Mouse (Mus musculus) lung, embryonic 15.5 days (tissue): Measurements from ENCODE around the gene Col28a1. TPM values are rescaled to one million over a fixed set of nuclear protein-coding genes. Genes with fewer than 3 reads are reported as not detected.
"Not testable (repeated sequence)": the region's sequence is repeated elsewhere in the genome, so short reads cannot be mapped to it uniquely, and the experiment has no call there.

Experiments used
- ATAC-seq: fragments of 200-750 bp; cut with Nextera tagmentation; 2 replicates; pipeline ENCODE4 v1.8.0; 2017; ENCODE audit warnings: moderate number of reproducible peaks, borderline replicate concordance; ENCODE audit not compliant: low FRiP score, low TSS enrichment; ENCODE audit errors: extremely low read depth
- H3K27ac ChIP-seq: fragments of 300-500 bp; sonication (generic); 2 replicates; pipeline ENCODE4 v1.5.1; 2015; ENCODE audit warnings: moderate library complexity, mild to moderate bottlenecking, inconsistent platforms
- H3K27me3 ChIP-seq: fragments of 300-500 bp; sonication (generic); 2 replicates; pipeline ENCODE4 v1.6.1; 2015; ENCODE audit warnings: inconsistent platforms
- H3K36me3 ChIP-seq: fragments of 300-500 bp; sonication (generic); 2 replicates; pipeline ENCODE4 v1.6.1; 2015; ENCODE audit warnings: inconsistent platforms
- H3K4me1 ChIP-seq: fragments of 300-500 bp; sonication (generic); 2 replicates; pipeline ENCODE4 v1.6.1; 2015; ENCODE audit warnings: inconsistent platforms
- H3K4me2 ChIP-seq: fragments of 300-500 bp; sonication (generic); 2 replicates; pipeline ENCODE4 v1.6.1; 2015; ENCODE audit warnings: inconsistent platforms, mild to moderate bottlenecking, moderate library complexity
- H3K4me3 ChIP-seq: fragments of 300-500 bp; sonication (generic); 2 replicates; pipeline ENCODE4 v1.5.1; 2015; ENCODE audit warnings: mild to moderate bottlenecking, inconsistent platforms
- H3K9ac ChIP-seq: fragments of 300-500 bp; sonication (generic); 2 replicates; pipeline ENCODE4 v1.6.1; 2015; ENCODE audit warnings: inconsistent platforms
- H3K9me3 ChIP-seq: fragments of 300-500 bp; sonication (generic); 2 replicates; pipeline ENCODE4 v1.6.1; 2016; ENCODE audit warnings: inconsistent platforms
- WGBS: fragments of 180-500 bp; shearing (Covaris S2); methylation state at CpG from one replicate; pipeline ENCODE4 v1.1.7; 2015; 5-methylcytosine and 5-hydroxymethylcytosine counted together
- polyA plus RNA-seq: library from polyadenylated mRNA; unstranded; fragments of >200 nt; fragmentation: Nextera tagmentation; extraction: Ambion mirVana; gene quantifications from 2 replicates; pipeline ENCODE4 v1.2.1, GENCODE M21; 2015

Col28a1 gene
- polyA plus RNA-seq, 1 experiment from 2014 or later, result 1.7 TPM

DNA sequence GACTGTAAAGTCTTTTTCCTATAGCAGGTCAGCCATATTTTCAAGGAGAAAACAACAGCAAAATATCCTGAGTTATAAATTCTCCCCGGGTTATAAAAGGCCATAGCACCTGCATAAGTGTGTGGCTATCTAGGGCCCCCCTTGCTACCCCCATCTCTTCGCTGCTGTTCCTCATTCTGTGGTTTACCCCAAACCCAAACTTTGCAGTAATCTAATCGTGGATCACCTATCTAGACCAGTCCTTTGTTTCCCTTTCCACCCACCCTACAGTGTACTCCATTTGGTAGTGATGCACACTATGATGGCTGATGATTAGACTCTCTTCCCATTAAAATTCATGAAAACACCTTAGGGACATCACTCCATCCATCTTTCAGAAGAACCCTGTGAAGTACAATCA lies 125.3 kb downstream of the Col28a1 start:
- Histone ChIP-seq H3K36me3 (no peaks in the 10 kb centered on the region), H3K9me3 (no peaks in the 10 kb centered on the region), H3K27me3 (no peaks in the 10 kb centered on the region), H3K27ac (no peak overlapping the region), H3K4me1 (no peaks in the 10 kb centered on the region), H3K9ac (no peak overlapping the region), H3K4me3 (no peak overlapping the region), H3K4me2 (no peak overlapping the region)
- WGBS, result 86% methylated on average over 3 of the region's 3 CpGs
- no peak for ATAC-seq

DNA sequence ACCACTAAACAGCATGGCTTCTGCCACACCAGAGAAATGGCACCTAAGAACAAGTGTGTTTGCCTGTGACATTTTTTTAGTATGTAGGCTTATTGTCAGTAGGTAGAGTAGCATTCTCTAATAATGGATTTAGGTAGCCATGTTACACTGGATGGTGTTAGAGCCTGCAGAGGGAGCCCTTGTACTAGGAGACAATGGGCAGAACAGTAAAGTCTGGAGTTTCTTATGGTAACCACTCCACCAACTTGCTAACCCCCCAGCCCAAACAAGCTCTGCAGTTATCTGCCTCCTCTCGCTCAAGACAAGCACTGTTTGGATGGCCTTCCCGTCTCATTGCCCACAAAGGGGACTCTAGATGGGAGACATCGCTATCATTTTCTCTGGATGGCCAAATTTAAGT lies 126.2 kb downstream of the Col28a1 start:
- Histone ChIP-seq H3K4me2 (no peak overlapping the region), H3K27me3 (no peaks in the 10 kb centered on the region), H3K9ac (no peak overlapping the region), H3K4me1 (no peaks in the 10 kb centered on the region), H3K27ac (no peak overlapping the region), H3K4me3 (no peak overlapping the region), H3K9me3 (no peaks in the 10 kb centered on the region), H3K36me3 (no peaks in the 10 kb centered on the region)
- ATAC-seq, result no peak
- WGBS, result 42% methylated on average over 3 of the region's 3 CpGs

- ATAC-seq, result no peak
Observed at GRCm38 (mm10) chr6:8059199-8059598, 133.2 kb downstream of the Col28a1 start.

DNA sequence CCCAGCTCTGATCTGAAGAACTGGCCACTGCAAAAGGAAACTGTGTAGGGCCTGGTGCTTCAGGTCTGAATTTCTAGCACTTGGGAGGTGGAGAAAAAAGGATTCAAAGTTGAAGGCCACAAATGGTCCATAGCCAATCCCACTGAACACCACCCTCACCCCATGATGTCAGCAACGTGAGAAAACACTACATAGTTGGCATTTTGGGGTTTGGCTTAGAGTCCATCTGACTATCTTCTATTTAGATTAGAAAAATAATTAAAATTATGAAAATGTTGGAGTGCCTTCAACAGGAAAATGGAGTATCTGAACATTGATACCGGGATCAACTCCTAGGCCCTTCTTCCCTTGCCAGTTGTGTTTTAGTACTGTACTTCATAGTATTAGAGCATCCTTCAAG lies 144.2 kb downstream of the Col28a1 start:
- H3K27ac ChIP-seq, result no peak overlapping the region
- H3K36me3 ChIP-seq, result no peaks in the 10 kb centered on the region
- no peaks in the 10 kb centered on the region for H3K27me3 ChIP-seq
- H3K4me2 ChIP-seq, result no peak overlapping the region
- WGBS, result 76% methylated on average over 2 of the region's 2 CpGs
- no peak for ATAC-seq
- no peaks in the 10 kb centered on the region for H3K9me3 ChIP-seq
- no peak overlapping the region for H3K9ac ChIP-seq
- H3K4me1 ChIP-seq, result peaks cover 9% of the 10 kb centered on the region; the same call in 1 of the 2 replicates
- H3K4me3 ChIP-seq, result no peak overlapping the region

More at GRCm38 (mm10) chr6:8059199-8059598, 133.2 kb downstream of the Col28a1 start:
- H3K27ac ChIP-seq, result no peak overlapping the region
- H3K9me3 ChIP-seq, result no peaks in the 10 kb centered on the region
- no peak overlapping the region for H3K4me3 ChIP-seq
- no peaks in the 10 kb centered on the region for H3K36me3 ChIP-seq
- no peak overlapping the region for H3K9ac ChIP-seq
- no peaks in the 10 kb centered on the region for H3K4me1 ChIP-seq
- H3K4me2 ChIP-seq, result no peak overlapping the region
- 78% methylated on average over 7 of the region's 7 CpGs for WGBS
- H3K27me3 ChIP-seq, result no peaks in the 10 kb centered on the region

DNA sequence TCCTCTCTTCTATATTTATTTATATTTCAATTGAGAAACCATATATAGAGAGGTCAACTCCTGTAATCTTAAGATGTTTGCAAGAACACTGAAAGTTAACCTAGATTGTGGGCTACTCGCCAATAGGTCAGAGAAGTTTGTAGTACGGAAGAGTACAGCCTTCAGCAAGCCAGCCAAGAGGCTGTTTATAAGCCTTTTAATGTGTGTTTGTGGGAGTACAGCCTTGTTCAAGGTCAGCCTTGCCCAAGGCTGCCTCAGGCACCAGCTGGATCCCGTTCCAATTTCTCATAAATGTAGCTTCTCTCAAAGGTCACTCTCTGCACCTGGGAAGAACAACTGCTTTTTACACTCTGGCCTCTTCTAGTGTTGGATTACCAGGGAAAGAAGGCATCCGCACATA lies 146.0 kb downstream of the Col28a1 start:
- Histone ChIP-seq H3K9ac (no peak overlapping the region), H3K27me3 (no peaks in the 10 kb centered on the region), H3K4me1 (peaks cover 9% of the 10 kb centered on the region; the same call in 1 of the 2 replicates), H3K4me2 (no peak overlapping the region), H3K4me3 (no peak overlapping the region), H3K27ac (no peak overlapping the region), H3K36me3 (no peaks in the 10 kb centered on the region), H3K9me3 (no peaks in the 10 kb centered on the region)
- no peak for ATAC-seq
- 22% methylated on average over 4 of the region's 4 CpGs for WGBS

DNA sequence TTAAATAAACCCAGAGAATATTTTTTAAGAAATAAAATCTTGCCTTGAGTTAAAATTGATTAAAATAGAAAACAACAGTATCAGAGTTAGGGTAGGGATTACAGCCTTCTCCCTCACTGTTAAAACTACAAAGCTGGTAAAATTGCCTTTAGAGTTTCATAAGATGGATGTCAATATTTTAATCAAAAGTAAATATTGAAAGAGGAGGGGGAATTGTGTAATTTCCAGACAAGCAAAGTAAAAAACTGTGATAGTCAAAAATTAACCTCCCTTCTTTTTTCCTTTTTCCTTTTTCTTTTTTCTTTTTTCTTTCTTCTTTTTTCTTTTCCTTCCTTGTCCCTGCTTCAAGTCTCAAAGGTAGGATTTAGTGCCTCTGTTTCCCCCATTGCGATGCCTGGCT lies 146.6 kb downstream of the Col28a1 start:
- no peak overlapping the region for H3K4me3 ChIP-seq
- WGBS, result 64% methylated on average over 1 of the region's 1 CpGs
- H3K27me3 ChIP-seq, result no peaks in the 10 kb centered on the region
- no peak overlapping the region for H3K4me2 ChIP-seq
- H3K36me3 ChIP-seq, result no peaks in the 10 kb centered on the region
- H3K9ac ChIP-seq, result no peak overlapping the region
- ATAC-seq, result no peak
- no peak overlapping the region for H3K27ac ChIP-seq
- H3K9me3 ChIP-seq, result no peaks in the 10 kb centered on the region
- peaks cover 9% of the 10 kb centered on the region; the same call in 1 of the 2 replicates for H3K4me1 ChIP-seq

DNA sequence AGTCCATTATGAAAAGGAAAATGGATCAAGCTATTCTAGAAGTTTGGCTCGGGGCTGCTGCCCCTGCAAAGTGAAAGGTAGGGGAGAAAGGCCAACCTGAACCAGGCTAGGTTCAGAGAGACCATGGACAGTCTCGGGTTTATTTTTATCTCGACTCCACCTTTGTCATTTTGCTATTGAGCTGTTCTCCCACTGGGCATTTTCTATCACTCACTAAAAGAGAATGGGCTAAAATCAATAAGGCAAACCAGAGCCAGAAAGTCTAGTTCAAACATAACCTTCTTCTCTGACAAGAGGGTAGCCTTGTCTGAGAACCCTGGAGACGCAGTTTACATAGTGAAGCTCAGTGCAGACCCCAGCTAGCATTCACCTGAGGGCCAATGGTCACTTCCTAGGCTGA lies 163.7 kb downstream of the Col28a1 start:
- ATAC-seq, result no peak
- WGBS, result 53% methylated on average over 4 of the region's 4 CpGs
- Histone ChIP-seq H3K4me2 (no peak overlapping the region), H3K9ac (no peak overlapping the region), H3K36me3 (no peaks in the 10 kb centered on the region), H3K27me3 (no peaks in the 10 kb centered on the region), H3K9me3 (no peaks in the 10 kb centered on the region), H3K27ac (no peak overlapping the region), H3K4me3 (no peak overlapping the region), H3K4me1 (no peaks in the 10 kb centered on the region)

DNA sequence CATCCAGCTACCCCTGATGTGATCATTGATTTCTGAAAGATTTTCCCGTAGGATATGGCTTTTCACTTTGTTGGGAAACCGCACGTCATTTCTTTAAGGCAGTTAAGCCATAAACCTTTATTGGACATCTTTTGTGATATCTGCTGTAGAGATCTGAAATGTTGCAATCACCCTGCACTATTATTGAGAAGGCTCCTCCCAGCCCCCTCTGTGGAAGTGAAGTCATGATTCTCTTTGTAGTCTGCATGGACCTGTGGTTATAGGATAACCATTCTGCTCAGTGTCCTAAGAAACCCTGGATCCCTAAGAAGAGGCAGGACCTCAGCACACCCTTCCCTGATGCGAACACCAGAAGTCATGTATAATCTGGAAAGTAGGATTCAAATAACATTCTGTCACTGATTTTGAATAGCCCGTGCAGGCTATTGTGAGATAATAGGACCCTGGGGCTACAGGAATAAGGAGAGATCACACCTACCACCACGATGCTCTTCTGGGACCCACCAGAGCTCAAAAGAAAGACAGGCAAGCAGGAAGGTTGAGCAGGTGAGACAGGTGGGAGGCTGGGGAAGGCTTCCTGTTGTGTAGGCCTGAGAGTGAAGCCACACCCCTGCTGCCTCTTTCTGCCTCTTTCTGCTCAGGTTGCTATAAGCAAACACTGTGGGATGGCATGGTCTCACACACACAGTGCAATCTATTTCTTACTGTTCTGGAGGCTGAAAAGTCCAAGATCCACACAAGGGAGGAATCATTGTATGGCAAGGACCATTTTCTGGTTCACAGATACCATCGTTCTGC lies 166.9 kb downstream of the Col28a1 start:
- Histone ChIP-seq H3K4me3 (no peak overlapping the region), H3K9me3 (no peaks in the 10 kb centered on the region), H3K4me2 (no peak overlapping the region), H3K27ac (no peak overlapping the region), H3K9ac (no peak overlapping the region), H3K36me3 (no peaks in the 10 kb centered on the region), H3K4me1 (no peaks in the 10 kb centered on the region), H3K27me3 (no peaks in the 10 kb centered on the region)
- ATAC-seq, result no peak
- 85% methylated on average over 7 of the region's 7 CpGs for WGBS

DNA sequence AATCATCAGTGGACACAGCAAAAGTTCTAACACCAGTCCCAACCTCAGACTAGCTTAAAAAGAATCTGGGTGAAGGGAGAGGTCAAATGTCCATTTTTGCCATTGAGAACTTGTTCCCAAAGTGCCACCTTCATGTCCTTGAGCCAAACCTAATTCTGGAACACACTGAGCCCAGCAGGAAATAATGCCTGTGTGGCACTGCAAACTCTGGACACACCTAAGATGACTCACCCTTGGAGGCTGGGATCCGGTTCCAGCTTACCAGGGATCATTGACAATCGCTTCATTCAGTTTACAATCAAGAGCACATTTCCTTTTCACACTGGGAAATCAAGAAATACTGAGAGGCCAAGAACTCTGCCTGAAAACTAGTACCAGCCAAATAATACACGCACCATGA lies 168.9 kb downstream of the Col28a1 start:
- WGBS, result 78% methylated on average over 3 of the region's 3 CpGs
- Histone ChIP-seq H3K9me3 (no peaks in the 10 kb centered on the region), H3K4me1 (no peaks in the 10 kb centered on the region), H3K9ac (no peak overlapping the region), H3K27ac (no peak overlapping the region), H3K4me3 (no peak overlapping the region), H3K4me2 (no peak overlapping the region), H3K27me3 (no peaks in the 10 kb centered on the region), H3K36me3 (no peaks in the 10 kb centered on the region)
- ATAC-seq, result no peak

- Histone ChIP-seq H3K4me3 (no peak overlapping the region), H3K4me1 (no peaks in the 10 kb centered on the region), H3K36me3 (no peaks in the 10 kb centered on the region), H3K27me3 (no peaks in the 10 kb centered on the region), H3K4me2 (no peak overlapping the region), H3K27ac (no peak overlapping the region), H3K9me3 (no peaks in the 10 kb centered on the region), H3K9ac (no peak overlapping the region)
- 85% methylated on average over 4 of the region's 4 CpGs for WGBS
- no peak for ATAC-seq
Observed at GRCm38 (mm10) chr6:7994736-7995135, 197.7 kb downstream of the Col28a1 start.

DNA sequence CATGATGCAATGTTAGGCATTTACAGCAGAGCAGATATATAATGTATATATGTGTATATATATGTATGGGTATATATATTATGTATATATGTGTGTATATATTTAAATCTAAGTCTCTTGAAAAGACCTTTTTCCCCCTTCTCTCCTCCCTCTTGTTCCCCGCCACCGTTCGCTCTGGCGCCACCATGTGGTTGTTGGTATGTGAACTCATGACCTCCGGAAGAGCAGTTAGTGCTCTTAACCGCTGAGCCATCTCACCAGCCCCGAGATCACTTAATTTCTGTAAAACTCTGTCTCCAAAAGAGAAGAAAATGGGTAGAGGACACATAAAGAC lies 208.8 kb downstream of the Col28a1 start:
- Histone ChIP-seq H3K9me3 (no peaks in the 10 kb centered on the region), H3K4me3 (peak overlapping the region; percentile 31), H3K27me3 (no peaks in the 10 kb centered on the region), H3K27ac (no peak overlapping the region), H3K9ac (no peak overlapping the region), H3K4me2 (peak overlapping the region; percentile 51), H3K4me1 (no peaks in the 10 kb centered on the region), H3K36me3 (no peaks in the 10 kb centered on the region)
- ATAC-seq, result no peak
- WGBS, result 29% methylated on average over 7 of the region's 7 CpGs

DNA sequence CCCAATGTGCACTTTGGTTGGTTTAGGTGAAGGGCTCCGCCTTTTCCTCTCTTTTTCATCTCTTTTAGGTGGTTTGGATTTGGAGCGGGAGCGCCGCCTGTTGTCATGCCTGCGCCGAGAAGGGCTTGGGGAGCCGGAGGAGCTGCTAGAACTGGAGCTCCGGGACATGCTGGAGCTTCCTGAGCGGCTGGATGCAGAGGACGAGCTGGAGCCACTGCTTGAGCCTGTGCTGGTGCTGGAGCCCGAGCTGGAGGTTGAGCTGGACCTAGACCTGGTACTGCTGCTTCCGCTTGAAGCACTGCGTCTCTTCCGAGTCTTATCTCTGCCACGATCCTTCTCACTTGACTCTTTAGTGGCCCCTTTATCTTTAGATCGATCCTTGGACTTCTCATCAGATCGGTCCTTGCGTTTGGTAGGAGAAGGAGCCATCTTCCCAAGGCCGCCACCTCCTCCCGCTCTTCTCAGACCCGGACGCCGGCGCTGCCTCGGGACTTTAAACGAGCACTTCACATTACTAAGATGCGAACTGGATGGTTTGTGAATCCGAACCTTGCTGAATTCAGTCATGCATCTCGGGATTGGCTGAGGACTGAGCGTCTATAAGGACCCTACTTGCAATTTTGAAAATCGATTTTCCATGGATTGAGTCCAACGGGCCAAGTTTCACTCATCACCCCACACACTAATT lies 209.3 kb downstream of the Col28a1 start:
- H3K27me3 ChIP-seq, H3K4me1 ChIP-seq, H3K36me3 ChIP-seq, ATAC-seq, H3K27ac ChIP-seq, H3K9me3 ChIP-seq, H3K9ac ChIP-seq: not testable (repeated sequence)
- Histone ChIP-seq H3K4me2 (peak overlapping the region; percentile 51), H3K4me3 (peak overlapping the region; percentile 31)
- WGBS, result 50% methylated on average over 32 of the region's 32 CpGs
